Mouse (Mus musculus) heart, postnatal 10 days (tissue): ENCODE measurements around the gene Tmem208. TPM values are rescaled to one million over a fixed set of nuclear protein-coding genes. Genes with fewer than 3 reads are reported as not detected.

Experiments
- DNase-seq, 2 experiments: peaks; one replicate each; pipeline ENCODE4 v3.0.0; 2021
- intact Hi-C: fragments of 180-260 bp; cut with DNase I; formaldehyde crosslinking; loops from one replicate; pipeline ENCODE4 v1.15.1; 2025
- total RNA-seq, 2 experiments: library from RNA; stranded (reverse); gene quantifications; 2 replicates each; pipeline ENCODE4 v1.2.3; 2021

Gene Tmem208
- total RNA-seq, 2 experiments from 2014 or later, result 30.7 to 31.5 TPM

- peak; percentile 95 to 96 for DNase-seq
- intact Hi-C loops, result loop anchor here (2.0 kb wide), 1 partner anchor 27 kb away; no protein-coding TSS in a partner anchor
These were observed 28.5 kb upstream of the Tmem208 start, which contains the start of gene E2f4 for GRCm38 (mm10) chr8:105297511-105298192. E2f4 (plus strand) TSS chr8:105297663.

DNA sequence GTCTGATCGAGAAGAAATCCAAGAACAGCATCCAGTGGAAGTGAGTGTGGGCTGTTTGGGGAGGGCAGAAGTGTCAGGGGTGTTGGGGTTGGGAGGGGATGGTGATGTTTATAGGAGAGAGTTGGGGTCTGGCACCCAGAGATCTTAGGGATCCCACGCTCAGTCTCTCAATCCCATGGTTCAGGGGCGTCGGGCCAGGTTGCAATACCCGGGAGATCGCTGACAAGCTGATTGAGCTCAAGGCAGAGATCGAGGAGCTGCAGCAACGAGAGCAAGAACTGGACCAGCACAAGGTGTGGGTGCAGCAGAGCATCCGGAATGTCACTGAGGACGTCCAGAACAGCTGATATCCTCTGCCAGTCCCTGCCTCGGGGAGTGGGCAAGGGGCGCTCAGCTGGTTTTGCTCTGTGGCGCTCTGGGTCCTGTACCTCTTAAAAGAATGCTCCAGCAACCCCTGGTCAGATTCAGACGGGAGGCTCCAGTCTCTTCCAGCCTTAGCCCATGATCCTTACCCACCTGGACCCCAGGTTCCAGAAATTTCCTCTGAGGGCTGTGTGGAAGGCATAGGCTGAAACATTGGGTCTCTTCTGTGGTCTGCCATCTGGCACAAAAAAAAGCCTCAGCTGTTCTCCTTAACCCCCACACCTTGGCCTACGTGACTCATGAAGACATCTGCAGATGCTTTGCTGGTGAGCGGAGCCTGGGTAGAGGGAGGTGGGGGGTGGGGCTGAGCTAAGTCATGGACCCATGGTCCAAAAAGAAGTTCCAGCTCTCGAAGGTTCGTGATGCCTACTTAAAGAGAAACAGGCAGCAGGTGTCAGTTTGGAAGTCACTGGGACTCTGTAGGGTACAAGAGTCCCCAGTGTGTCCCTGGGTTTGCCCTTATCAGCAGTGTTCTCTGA lies 27.6 kb upstream of the Tmem208 start:
- intact Hi-C loops, result loop anchor here (2.0 kb wide), 1 partner anchor 26 kb away; no protein-coding TSS in a partner anchor
- peak in 1 of 2 experiments; percentile 12 for DNase-seq

DNA sequence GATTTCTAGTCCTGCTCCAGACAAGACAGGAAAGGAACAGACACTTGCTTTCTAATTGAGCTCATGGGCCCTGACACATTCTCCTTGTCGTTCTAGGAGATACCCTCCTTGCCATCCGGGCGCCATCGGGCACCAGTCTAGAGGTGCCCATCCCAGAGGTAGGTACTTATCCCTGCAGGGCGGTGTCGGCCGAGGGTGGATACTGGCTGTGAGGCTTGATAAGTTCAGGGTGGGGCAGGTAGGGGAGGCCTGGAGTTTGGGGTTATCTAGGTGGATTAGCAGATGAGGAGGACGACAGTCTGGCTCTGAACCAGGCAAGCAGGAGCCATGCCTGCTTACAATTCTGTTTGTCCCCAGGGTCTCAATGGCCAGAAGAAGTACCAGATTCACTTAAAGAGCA lies 26.2 kb upstream of the Tmem208 start:
- intact Hi-C loops, result loop anchor here (2.0 kb wide), 1 partner anchor 25 kb away; no protein-coding TSS in a partner anchor
- DNase-seq, result no peak

GRCm38 (mm10) chr8:105303396-105303795 lies 22.8 kb upstream of the Tmem208 start:
- intact Hi-C loops, result no loop called here
- no peak for DNase-seq

- no peak for DNase-seq
- intact Hi-C loops, result no loop called here
These were observed 22.3 kb upstream of the Tmem208 start for GRCm38 (mm10) chr8:105303874-105304273.

- intact Hi-C loops, result no loop called here
- no peak for DNase-seq
These were observed 21.6 kb upstream of the Tmem208 start for GRCm38 (mm10) chr8:105304325-105305210.

DNA sequence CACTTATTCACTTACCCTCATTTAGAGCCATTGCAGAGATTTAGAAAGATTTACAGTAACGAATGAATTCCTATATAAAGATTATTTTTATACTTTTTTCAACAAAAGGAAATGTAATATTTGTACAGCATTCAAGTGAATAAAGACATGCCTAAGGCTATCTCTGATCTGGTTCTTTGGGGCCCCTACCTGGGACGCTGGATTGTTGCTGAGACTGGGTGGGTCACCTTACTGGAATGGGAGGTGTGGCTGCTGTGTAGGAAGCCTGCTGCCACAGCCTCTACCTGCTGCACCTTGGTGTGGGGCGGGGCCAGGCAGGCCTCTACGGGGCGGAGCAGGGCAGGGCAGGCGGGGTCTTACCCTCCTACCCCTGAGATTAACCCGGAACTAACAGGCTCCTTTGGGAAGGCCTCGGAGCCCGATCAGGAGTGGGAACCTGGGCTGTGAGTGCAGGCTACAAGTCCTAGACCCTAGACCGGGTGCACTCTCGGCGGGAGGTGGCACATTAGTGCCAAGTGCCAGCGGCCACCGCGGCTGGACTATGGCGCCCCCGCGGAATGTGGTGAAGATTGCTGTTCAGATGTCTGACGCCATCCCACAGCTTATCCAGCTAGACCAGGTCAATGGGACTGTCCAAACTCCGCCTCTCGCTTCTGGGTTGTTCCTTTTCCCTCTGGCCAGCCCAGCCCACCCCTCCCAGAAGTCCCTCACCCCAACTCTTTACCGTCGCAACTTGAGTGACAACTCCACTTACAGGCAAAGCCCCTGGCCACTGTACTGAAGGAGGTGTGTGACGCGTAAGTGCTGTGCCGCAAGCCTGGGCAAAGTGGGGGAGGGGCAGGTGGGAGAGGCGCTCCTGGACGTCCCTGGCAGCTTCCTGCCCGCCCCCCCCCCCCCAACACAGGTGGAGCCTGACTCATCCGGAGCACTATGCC lies 20.7 kb upstream of the Tmem208 start, which contains the start of gene Elmo3:
Gene Elmo3, plus strand, starts transcription at position 391 of the 935 bp plus-strand sequence.
- peak; percentile 59 to 62 for DNase-seq
- intact Hi-C loops, result no loop called here

DNA sequence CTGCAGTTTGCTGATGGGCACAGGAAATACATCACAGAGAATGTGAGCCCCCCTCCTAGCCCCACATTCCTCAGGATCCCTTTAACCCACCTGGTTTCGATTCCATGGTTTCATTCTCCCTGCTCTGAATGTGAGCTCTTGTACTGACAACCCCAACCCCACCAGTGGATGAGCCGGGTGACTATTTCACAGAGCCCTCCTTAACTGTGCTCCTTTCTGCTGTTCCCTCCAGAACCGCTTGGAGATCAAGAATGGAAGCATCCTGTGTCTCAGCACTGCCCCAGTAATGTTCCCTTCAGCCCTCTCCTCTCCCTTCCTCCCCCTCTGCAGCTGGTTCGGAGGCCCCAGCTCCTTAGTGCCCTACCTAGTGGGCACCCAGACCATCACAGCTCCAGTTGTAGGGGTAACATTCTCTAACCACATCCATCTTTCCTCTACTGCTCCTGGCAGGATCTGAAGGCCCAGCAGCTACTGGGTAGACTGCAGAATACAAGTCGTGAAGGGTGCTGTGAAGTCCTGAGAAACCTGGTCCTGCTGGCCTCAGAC lies 19.9 kb upstream of the Tmem208 start:
- intact Hi-C loops, result no loop called here
- DNase-seq, result no peak

- intact Hi-C loops, result no loop called here
- DNase-seq, result no peak
These were observed 18.5 kb upstream of the Tmem208 start for GRCm38 (mm10) chr8:105307670-105308069.

DNA sequence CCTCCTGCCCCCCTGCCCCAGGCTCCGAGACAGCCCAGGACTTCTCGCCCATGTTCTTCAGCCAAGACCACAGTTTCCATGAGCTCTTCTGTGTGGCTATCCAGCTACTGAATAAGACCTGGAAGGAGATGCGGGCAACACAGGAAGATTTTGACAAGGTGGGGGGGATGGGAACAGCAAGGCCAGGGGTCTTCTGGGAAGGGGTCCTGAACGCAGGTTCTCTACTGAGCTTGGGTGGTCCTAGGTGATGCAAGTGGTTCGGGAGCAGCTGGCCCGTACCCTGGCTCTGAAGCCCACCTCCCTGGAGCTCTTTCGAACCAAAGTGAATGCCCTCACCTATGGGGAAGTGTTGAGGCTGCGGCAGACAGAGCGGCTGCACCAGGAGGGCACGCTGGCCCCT lies 17.7 kb upstream of the Tmem208 start:
- DNase-seq, result no peak
- intact Hi-C loops, result no loop called here

DNA sequence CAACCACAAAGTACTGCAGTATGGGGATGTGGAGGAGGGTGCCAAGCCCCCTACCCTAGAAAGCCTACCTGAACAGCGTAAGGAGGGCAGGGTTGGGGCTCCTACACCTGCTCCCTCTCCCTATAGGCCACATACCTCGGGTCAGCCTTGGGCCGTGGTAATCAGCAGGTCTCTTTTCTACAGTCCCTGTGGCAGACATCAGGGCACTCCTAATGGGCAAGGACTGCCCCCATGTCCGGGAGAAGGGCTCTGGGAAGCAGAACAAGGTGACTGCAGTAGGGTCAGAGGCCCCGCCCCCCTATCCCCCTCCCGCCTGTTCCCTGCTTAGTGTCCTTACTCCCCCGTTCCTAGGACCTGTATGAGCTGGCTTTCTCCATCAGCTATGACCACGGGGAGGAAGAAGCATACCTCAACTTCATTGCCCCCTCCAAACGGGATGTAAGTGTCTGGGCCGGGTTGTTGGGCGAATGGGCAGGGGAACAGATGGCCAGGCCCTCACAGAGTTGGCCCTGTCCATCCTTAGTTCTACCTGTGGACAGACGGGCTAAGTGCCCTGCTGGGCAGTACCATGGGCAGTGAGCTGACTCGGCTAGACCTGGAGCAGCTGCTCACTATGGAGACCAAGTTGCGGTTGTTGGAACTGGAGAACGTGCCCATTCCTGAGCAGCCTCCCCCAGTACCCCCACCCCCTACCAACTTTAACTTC lies 16.9 kb upstream of the Tmem208 start:
- no peak for DNase-seq
- intact Hi-C loops, result no loop called here

DNA sequence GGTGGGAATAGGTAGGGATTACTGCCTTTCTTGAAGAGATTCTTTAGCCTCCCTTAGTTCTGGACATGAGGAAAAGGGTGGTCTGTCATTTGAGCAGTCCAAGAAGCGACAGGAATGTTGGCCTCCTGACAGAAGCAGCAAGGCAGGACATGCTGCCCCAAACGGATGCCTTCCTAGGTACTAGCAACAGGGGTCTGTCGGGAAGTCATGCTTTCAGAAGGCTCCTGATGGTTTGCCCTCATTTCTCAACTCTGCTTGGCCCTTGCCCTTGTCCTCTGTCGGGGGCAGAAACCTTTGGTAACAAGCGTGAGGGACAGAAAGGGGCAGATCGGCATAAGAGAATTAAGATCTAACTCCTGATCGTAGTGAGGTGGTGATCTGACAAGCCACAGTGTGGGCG lies 16.0 kb upstream of the Tmem208 start:
- intact Hi-C loops, result no loop called here

GRCm38 (mm10) chr8:105311718-105312117 lies 14.4 kb upstream of the Tmem208 start:
- no peak for DNase-seq
- intact Hi-C loops, result no loop called here

More for the DNA sequence above, 16.0 kb upstream of the Tmem208 start:
- DNase-seq, result no peak

DNA sequence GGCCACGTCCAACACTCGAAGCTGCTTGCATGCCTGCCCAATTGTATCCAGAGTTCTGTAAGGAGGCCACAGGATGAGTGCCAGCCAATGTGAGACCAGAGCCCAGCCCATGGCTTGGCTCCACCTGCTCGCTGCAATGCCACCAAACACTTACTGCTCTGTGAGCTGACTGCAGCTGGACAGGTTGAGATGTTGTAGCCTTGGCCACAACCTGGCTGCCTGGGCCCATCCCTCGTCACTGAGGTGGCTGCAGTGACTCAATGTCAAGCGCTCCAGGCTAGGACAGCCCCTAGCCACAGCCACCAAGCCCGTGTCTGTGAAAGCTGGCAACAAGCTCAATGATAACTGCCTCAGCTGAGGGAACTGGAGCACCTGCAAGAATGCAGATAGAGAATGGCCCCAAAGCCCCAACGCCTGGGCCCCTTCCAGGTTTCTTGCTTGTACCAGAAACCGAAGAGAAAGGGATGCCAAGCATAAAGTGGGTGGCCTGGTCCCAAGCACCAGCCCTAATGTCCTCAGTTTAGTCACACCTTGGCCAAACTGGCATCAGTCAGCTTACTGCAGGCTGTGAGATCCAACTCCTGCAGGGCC lies 13.2 kb upstream of the Tmem208 start:
- intact Hi-C loops, result no loop called here
- peak; percentile 51 to 54 for DNase-seq

GRCm38 (mm10) chr8:105313622-105314402 lies 12.3 kb upstream of the Tmem208 start:
- intact Hi-C loops, result no loop called here
- no peak for DNase-seq

- no peak for DNase-seq
- intact Hi-C loops, result no loop called here
These were observed 10.9 kb upstream of the Tmem208 start for GRCm38 (mm10) chr8:105315073-105315769.

GRCm38 (mm10) chr8:105317941-105318340 lies 8.2 kb upstream of the Tmem208 start:
- intact Hi-C loops, result no loop called here
- no peak for DNase-seq
